Comparison of ENCODE assay signal across 1 mouse cellular context in genomic region chr11:6468541-6468940, GRCm38 (mm10).
TF ChIP-seq lines count a peak whose summit lies in the region.

No protein-coding gene starts in this region.

TF ChIP-seq in CH12.LX, 34 proteins besides CTCF, POLR2A, EP300 and RAD21 (continued from another document):
- TF ChIP-seq POLR2AphosphoS2 (IDR thresholded peaks at IDR 0.05; ENCODE audit: low read depth, low read length) (no peak), UBTF (IDR thresholded peaks at IDR 0.05; ENCODE audit: low read depth, low read length) (no peak)
